Mouse (Mus musculus) forebrain, embryonic 16.5 days (tissue): Measurements from ENCODE around the gene Timp4. TPM values are rescaled to one million over a fixed set of nuclear protein-coding genes. Genes with fewer than 3 reads are reported as not detected.

Experiments used
- polyA plus RNA-seq: library from polyadenylated mRNA; unstranded; fragments of >200 nt; fragmentation: Nextera tagmentation; extraction: Ambion mirVana; gene quantifications from 2 replicates; pipeline ENCODE4 v1.2.1, GENCODE M21; 2015

Gene Timp4
- polyA plus RNA-seq, 1 experiment from 2014 or later, result 3.1 TPM

Other genes with a start within 250 kb of the Timp4 start
- gene Tamm41, start 214.3 kb downstream of the Timp4 start, polyA plus RNA-seq, result 54.2 and 58.2 TPM in 2 replicates
- gene Syn2, start 117.3 kb downstream of the Timp4 start, polyA plus RNA-seq, result 34.8 and 37.1 TPM in 2 replicates
- not detected in 2 replicates for gene Gm17482, start 24.9 kb downstream of the Timp4 start, polyA plus RNA-seq
- 0.15 and 0.22 TPM in 2 replicates for gene Pparg, start 108.7 kb upstream of the Timp4 start, polyA plus RNA-seq